In the genomic region with DNA sequence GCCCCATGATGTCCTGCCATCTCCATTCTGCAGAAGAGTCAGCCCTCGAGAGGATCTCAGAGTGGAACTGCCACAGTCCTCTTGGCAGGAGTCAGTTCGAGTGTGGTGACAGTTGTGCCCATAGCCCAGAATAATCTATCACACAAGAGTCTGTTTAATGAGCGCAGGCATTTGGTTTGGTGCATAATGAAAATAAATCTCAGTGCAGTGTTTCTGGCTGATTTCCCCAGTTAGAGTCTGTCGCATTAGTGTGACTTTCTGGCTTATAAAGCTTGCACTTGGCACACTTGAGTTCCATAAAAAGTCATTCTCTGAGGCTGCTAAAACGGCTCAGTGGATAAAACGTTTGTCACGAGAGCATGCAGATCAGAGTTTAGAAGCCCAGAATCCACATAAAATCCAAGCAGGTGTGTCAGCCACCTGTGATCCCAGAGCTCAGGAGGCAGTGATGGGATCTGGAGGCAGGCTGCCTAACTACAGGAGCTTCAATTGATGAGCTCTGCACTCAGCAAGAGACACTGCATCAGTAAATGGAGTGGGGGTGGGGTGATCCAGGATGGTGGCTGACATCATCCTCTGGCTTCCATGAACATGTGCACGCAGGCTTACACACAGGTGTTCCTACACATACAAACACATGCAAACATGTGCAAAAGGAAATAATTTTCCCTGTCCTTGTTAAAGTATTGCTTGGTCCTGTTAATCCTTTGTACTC, we compare ENCODE assay signal across 18 mouse cellular contexts.
DNase-seq lines count a peak whose midpoint lies in the region; ATAC-seq lines count a peak whose summit lies in the region.
"Had no signal": no experiment of that assay in that cellular context is flagged by ENCODE, and none has a peak within 500 bp of the region (broad histone marks: within the 10 kb centered on the region; RNA-seq: fewer than 3 reads in every experiment).

No protein-coding gene starts in this region.

- no peaks in the 10 kb centered on the region; the same call in 1 of the 2 replicates for H3K4me1 ChIP-seq in forebrain, embryonic 15.5 days
- H3K4me1 ChIP-seq in forebrain, embryonic 12.5 days, result no peaks in the 10 kb centered on the region
- H3K4me1 ChIP-seq: heart, embryonic 10.5 days; kidney, embryonic 15.5 days; liver, embryonic 13.5 days; midbrain, embryonic 12.5 days had no signal

- DNase-seq in layer of hippocampus, adult 11-12 months (ENCODE audit: low spot score), result peak; percentile 26
- DNase-seq in layer of hippocampus, postnatal 25 days (ENCODE audit: extremely low spot score in 1 of 2, low spot score in 1 of 2), result no peak
- peak; percentile 42 for DNase-seq in brain, adult 2 months (ENCODE audit: low read depth, low spot score)
- peak; percentile 22 to 37 for DNase-seq in layer of hippocampus, postnatal 10 days (ENCODE audit: low spot score in 2 of 2)
- DNase-seq in kidney, postnatal 36 days, result no peak
- no peak for DNase-seq in left cerebral cortex, adult 18-20 months (ENCODE audit: low spot score in 2 of 2)
- DNase-seq: cerebellum, adult 11-12 months; cerebellum, postnatal 25 days; gastrocnemius, postnatal 36 days; heart, postnatal 14 days; liver, embryonic 13.5 days; thymus, postnatal 36 days had no signal

- no peak overlapping the region for H3K4me3 ChIP-seq in forebrain, embryonic 15.5 days
- H3K4me3 ChIP-seq in forebrain, embryonic 12.5 days (replicated peaks), result no peak overlapping the region
- H3K4me3 ChIP-seq: heart, embryonic 10.5 days; kidney, embryonic 15.5 days; liver, embryonic 13.5 days; midbrain, embryonic 12.5 days; myocyte had no signal

- no peak overlapping the region for H3K9ac ChIP-seq in forebrain, embryonic 15.5 days (replicated peaks)
- no peak overlapping the region for H3K9ac ChIP-seq in forebrain, embryonic 12.5 days
- H3K9ac ChIP-seq: kidney, embryonic 15.5 days; liver, embryonic 13.5 days; midbrain, embryonic 12.5 days had no signal

- H3K9me3 ChIP-seq in forebrain, embryonic 15.5 days, result 0 out of 2 replicates have a peak, but pooled peaks cover 5% of the 10 kb centered on the region
- no peaks in the 10 kb centered on the region for H3K9me3 ChIP-seq in forebrain, embryonic 12.5 days
- H3K9me3 ChIP-seq: heart, embryonic 10.5 days; midbrain, embryonic 12.5 days had no signal

- no peaks in the 10 kb centered on the region for H3K36me3 ChIP-seq in forebrain, embryonic 15.5 days
- no peaks in the 10 kb centered on the region for H3K36me3 ChIP-seq in forebrain, embryonic 12.5 days (replicated peaks)
- H3K36me3 ChIP-seq: heart, embryonic 10.5 days; kidney, embryonic 15.5 days; liver, embryonic 13.5 days; midbrain, embryonic 12.5 days had no signal

- no peak overlapping the region for H3K4me2 ChIP-seq in forebrain, embryonic 15.5 days (replicated peaks)
- no peak overlapping the region for H3K4me2 ChIP-seq in forebrain, embryonic 12.5 days
- H3K4me2 ChIP-seq: kidney, embryonic 15.5 days; liver, embryonic 13.5 days; midbrain, embryonic 12.5 days had no signal

- no peaks in the 10 kb centered on the region for H3K27me3 ChIP-seq in forebrain, embryonic 15.5 days
- H3K27me3 ChIP-seq in forebrain, embryonic 12.5 days, result no peaks in the 10 kb centered on the region
- H3K27me3 ChIP-seq: kidney, embryonic 15.5 days; liver, embryonic 13.5 days; midbrain, embryonic 12.5 days had no signal

- WGBS in forebrain, embryonic 15.5 days, result 70% methylated on average over 8 of the region's 8 CpGs
- WGBS in forebrain, embryonic 12.5 days, result 91% methylated on average over 8 of the region's 8 CpGs

- peak overlapping the region; percentile 39; the same call in 1 of the 2 replicates for H3K27ac ChIP-seq in forebrain, embryonic 15.5 days (replicated peaks)
- H3K27ac ChIP-seq in forebrain, embryonic 12.5 days, result no peak overlapping the region
- H3K27ac ChIP-seq: heart, embryonic 10.5 days; kidney, embryonic 15.5 days; liver, embryonic 13.5 days; midbrain, embryonic 12.5 days had no signal

- 0 out of 2 replicates have a peak, but pooled peaks have one; percentile 26 for ATAC-seq in forebrain, embryonic 15.5 days (replicated peaks)
- no peak for ATAC-seq in forebrain, embryonic 12.5 days (ENCODE audit: low FRiP score)

Comparison
In these comparisons a context has a peak if more than half of its experiments do, and no peak if none do; other contexts are left out.
1. DNase-seq: peak in layer of hippocampus, adult 11-12 months (single experiment), brain, adult 2 months (single experiment) and layer of hippocampus, postnatal 10 days (2 of 2); none in layer of hippocampus, postnatal 25 days (0 of 2), kidney, postnatal 36 days (0 of 2) and left cerebral cortex, adult 18-20 months (0 of 2).